Mouse (Mus musculus) frontal cortex, postnatal 10 days (tissue): ENCODE data around the gene Ggnbp2.

ENCODE experiments used
- DNase-seq, 2 experiments: peaks; one replicate each; pipeline ENCODE4 v3.0.0; 2022; ENCODE audit warnings: low spot score in 2 of 2, mixed read lengths in 1 of 2

The Ggnbp2 gene

GRCm38 (mm10) chr11:84825261-84825807, 45.3 kb downstream of the Ggnbp2 start:
- no peak for DNase-seq

DNA sequence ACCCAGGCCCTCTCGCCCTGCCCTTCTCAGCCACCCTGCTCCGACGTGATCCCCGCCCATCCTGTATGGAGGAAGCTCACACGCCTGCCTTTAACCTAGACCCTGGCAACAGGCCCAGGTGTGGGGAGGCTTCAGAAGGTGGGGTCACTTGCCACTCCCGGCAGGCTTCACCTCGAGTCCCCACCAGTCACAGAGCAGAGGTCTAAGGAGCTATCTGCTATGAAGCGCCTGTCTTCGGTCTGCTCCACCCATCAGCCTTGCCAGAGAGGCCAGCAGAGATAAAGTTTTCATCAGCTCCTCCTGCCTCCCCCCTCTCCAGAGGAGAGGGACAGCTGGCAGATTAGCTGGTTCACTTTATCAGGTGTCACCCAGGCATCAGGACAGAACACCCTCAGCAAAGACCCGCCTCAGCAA, 47.1 kb downstream of the Ggnbp2 start:
- DNase-seq: no peak

GRCm38 (mm10) chr11:84822487-84822886, 48.1 kb downstream of the Ggnbp2 start:
- DNase-seq: no peak

- DNase-seq: no peak
Observed at GRCm38 (mm10) chr11:84821131-84821770, 49.4 kb downstream of the Ggnbp2 start.

GRCm38 (mm10) chr11:84818961-84819692, 51.5 kb downstream of the Ggnbp2 start, which contains the start of gene Mrm1:
Gene Mrm1 (minus strand): TSS chr11:84819515.
- peak; percentile 91 for DNase-seq

DNA sequence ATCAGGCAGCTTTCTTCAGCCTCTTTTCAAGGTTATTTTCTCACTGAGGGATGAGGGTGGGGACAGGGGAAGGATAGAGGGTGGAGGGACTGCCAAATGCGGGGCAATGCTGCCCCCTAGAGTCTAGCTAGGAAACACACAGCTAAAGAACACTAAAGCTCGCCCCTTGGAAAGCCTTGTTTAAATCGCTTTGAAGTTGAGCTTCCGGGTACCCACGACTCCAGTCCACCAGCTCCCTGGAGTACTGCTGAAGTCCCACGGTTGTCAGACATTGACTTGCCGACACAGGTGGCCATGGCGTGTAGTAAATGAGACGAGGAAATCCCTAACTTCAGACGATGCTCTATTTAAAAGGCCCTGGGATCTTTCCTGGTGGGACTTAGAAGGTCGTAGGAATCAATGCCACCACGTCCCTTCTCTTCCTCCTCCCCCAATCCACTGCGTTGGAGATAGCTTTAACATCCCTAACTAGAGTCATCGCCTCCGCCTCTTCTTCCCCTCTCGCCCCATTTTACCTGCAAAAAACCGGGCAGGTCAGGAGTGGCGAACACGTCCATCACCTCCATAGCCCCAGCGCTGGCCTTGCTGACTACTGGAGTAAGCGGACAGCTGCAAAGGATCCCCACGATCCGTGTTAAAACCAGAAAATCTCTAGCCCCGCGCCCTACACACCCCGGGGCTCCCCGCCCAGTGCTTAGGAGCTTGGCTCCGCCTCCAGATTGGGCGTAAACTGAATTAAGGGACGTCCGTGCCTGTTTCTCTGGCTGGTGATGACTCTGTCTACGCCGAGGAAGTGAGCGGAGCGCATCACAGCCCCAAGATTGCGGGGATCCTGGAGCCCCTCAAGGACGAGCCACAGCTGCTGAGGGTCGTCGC, 52.3 kb downstream of the Ggnbp2 start:
- DNase-seq: peak in 1 of 2 experiments; percentile 66

DNA sequence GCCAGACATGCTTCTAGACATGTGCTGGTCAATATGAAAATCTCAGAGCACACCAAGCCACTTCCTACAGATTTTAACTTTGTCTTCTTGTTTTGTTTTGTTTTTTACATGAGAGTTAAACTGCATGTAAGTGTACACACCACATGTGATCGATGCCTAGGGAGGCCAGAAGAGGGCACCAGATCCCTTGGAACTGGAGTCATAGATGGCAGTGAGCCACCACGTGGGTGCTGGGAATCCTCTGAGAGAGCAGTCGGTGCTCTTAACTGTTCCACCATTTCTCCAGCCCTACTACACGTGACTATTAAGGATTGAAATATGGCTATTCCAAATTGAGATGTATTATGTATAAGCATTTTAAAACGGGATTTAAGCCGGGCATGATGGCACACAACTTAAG, 53.3 kb downstream of the Ggnbp2 start:
- no peak for DNase-seq

GRCm38 (mm10) chr11:84813724-84814510, 56.7 kb downstream of the Ggnbp2 start:
- peak in 1 of 2 experiments; percentile 70 for DNase-seq

- no peak for DNase-seq
Observed at GRCm38 (mm10) chr11:84804373-84804772, 66.2 kb downstream of the Ggnbp2 start.

DNA sequence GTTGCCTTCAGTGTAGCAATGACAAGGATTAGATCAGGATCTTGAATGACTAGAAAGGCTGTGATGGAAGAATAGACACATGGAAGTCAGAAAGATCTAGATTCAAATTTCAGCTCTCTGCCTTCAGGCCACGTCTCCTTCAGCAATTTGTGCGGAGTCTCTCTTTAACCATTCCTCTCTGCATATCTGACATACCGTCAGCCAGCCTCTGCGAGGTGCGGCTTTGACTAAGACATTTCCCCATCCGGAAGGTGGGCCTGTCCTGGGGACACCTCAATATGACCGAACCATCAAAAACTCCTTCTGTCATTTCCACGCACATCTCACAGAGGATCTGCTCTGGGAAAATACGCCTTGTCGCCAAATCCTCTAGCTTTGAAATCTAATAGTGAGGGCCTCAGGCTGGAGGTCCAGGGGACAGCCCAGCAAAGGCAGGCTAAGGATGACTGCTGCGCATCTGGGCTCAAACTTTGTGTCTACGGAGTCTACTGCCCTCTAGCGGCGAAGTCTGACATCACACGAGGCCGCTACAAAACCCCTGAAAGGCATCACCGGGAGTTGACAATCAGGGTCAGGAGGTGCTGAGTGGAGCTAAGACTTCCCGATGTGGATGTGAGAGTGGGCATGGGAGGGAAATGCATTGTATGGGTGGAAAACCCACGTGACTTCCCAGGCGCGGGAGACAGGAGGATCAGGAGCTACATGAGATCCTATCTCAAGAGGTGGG, 72.8 kb downstream of the Ggnbp2 start:
- peak in 1 of 2 experiments; percentile 59 for DNase-seq

GRCm38 (mm10) chr11:84797026-84797425, 73.6 kb downstream of the Ggnbp2 start:
- no peak for DNase-seq

DNA sequence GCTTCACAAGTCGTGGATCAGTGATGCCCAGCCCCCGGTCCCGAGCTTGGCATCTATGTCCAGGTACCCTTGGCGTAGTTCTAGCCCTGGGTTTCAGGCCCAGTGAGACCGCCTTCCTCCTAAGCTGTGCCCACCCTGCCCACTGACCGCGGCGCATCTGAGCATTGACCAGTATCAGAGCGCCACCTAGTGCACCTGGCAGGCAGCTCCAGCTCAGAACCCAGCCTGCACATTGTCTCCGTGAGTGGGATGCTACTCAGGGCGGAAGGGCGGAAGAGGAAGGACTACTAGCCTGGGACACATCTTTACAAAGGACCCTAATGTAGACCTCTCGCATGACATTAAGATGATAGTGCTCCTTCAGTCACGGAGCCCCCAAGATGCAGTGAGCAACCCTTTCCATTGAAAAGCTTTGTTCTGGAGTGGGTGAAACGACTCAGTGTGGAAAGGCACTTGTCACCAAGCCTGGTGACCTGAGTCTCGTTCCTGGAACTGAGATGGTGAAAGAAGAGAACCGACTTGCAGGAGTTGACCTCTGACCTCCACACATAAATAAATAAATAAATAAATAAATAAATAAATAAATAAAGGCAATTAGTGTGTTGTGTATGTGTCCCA, 76.0 kb downstream of the Ggnbp2 start:
- DNase-seq: peak in 1 of 2 experiments; percentile 81

- no peak for DNase-seq
Observed at GRCm38 (mm10) chr11:84793545-84793944, 77.1 kb downstream of the Ggnbp2 start.

GRCm38 (mm10) chr11:84790383-84790782, 80.2 kb downstream of the Ggnbp2 start:
- no peak for DNase-seq
